Mouse (Mus musculus) stomach, postnatal 0 days (tissue): ENCODE results near the gene Cadps. TPM values are rescaled to one million over a fixed set of nuclear protein-coding genes. Genes with fewer than 3 reads are reported as not detected.

Source experiments
- ATAC-seq: fragments of 200-750 bp; cut with Nextera tagmentation; 2 replicates; pipeline ENCODE4 v1.8.0; 2017; ENCODE audit not compliant: low FRiP score, low TSS enrichment
- DNase-seq: peaks from one replicate; pipeline ENCODE4 v3.0.0-alpha.2; 2016; ENCODE audit warnings: low spot score
- H3K27ac ChIP-seq: fragments of 300-500 bp; sonication (generic); replicated peaks from 2 replicates; pipeline ENCODE4 v1.5.1; 2014; ENCODE audit warnings: mild to moderate bottlenecking, control low read depth
- H3K27me3 ChIP-seq: fragments of 300-500 bp; sonication (generic); 2 replicates; pipeline ENCODE4 v1.6.1; 2014; ENCODE audit warnings: low read length; ENCODE audit not compliant: control insufficient read depth, insufficient read depth
- H3K36me3 ChIP-seq: fragments of 300-500 bp; sonication (generic); 2 replicates; pipeline ENCODE4 v1.6.1; 2014; ENCODE audit warnings: low read length, mixed read lengths; ENCODE audit not compliant: control insufficient read depth, insufficient read depth
- H3K4me1 ChIP-seq: fragments of 300-500 bp; sonication (generic); replicated peaks from 2 replicates; pipeline ENCODE4 v1.6.1; 2014; ENCODE audit warnings: antibody characterized with exemption; ENCODE audit not compliant: control insufficient read depth, insufficient read depth
- H3K4me2 ChIP-seq: fragments of 300-500 bp; sonication (generic); replicated peaks from 2 replicates; pipeline ENCODE4 v1.6.1; 2014; ENCODE audit warnings: low read depth, mild to moderate bottlenecking, control low read depth, moderate library complexity
- H3K4me3 ChIP-seq: fragments of 300-500 bp; sonication (generic); 2 replicates; pipeline ENCODE4 v1.5.1; 2014; ENCODE audit warnings: low read depth, low read length, control low read depth
- H3K9ac ChIP-seq: fragments of 300-500 bp; sonication (generic); 2 replicates; pipeline ENCODE4 v1.6.1; 2014; ENCODE audit warnings: mild to moderate bottlenecking, low read length, control low read depth, mixed read lengths
- H3K9me3 ChIP-seq: fragments of 300-500 bp; sonication (generic); 2 replicates; pipeline ENCODE4 v1.6.1; 2016; ENCODE audit warnings: low read length; ENCODE audit not compliant: control insufficient read depth
- CTCF ChIP-seq: IDR thresholded peaks from 2 replicates; pipeline ENCODE4 v1.5.1; 2016; ENCODE audit warnings: antibody characterized with exemption, low read depth, mild to moderate bottlenecking, moderate library complexity
- EP300 ChIP-seq: optimal IDR thresholded peaks from 2 replicates; pipeline ENCODE3; 2016; ENCODE audit warnings: antibody characterized with exemption
- WGBS: fragments of 180-500 bp; shearing (Covaris S2); extraction: QIAGEN DNeasy Blood & Tissue Kit; methylation state at CpG from one replicate; pipeline ENCODE4 v1.1.7; 2014; 5-methylcytosine and 5-hydroxymethylcytosine counted together
- polyA plus RNA-seq: library from polyadenylated mRNA; unstranded; fragments of >200 nt; fragmentation: Nextera tagmentation; extraction: Ambion mirVana; gene quantifications from 2 replicates; pipeline ENCODE4 v1.2.1, GENCODE M21; 2015

Cadps gene
- polyA plus RNA-seq, 1 experiment from 2014 or later: 1.5 TPM

DNA sequence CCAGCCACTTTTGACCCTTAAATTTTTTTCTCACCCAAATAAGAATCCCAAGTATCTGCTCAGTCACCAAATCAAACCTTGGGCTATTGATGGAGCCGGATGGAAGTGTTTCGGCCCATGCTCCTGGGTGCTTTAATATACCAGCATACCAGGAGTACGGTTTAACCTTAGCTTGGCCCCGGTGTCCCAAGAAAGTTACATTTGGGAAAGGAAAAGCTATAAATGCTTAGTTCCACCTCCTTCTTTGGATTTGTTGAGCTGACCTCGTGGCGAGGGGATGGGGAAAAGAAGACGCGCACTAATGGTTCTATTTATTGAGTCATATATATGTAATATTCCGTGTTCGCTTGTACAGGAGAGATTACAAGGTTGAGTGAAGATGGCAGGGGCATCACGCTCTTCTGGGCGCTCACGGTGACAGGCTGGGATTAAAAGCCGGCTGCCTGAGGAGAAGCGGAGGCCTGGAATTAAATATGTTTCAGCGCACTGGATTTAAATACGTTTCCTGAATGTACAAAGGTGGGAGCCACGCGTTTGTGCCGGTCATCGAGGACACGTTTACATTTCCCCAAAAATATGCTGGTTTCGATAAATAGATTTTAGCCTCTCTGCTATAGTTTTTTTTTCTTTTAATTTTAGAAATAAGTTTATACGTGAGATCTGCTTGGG lies 481.0 kb downstream of the Cadps start:
- Histone ChIP-seq H3K27ac (no peak overlapping the region), H3K4me2 (no peak overlapping the region), H3K4me3 (no peak overlapping the region), H3K36me3 (no peaks in the 10 kb centered on the region), H3K27me3 (peaks cover 58% of the 10 kb centered on the region), H3K4me1 (no peaks in the 10 kb centered on the region), H3K9me3 (no peaks in the 10 kb centered on the region), H3K9ac (no peak overlapping the region)
- no peak for ATAC-seq
- no peak for TF ChIP-seq CTCF
- no peak for TF ChIP-seq EP300
- DNase-seq: no peak
- 9% methylated on average over 24 of the region's 24 CpGs for WGBS

DNA sequence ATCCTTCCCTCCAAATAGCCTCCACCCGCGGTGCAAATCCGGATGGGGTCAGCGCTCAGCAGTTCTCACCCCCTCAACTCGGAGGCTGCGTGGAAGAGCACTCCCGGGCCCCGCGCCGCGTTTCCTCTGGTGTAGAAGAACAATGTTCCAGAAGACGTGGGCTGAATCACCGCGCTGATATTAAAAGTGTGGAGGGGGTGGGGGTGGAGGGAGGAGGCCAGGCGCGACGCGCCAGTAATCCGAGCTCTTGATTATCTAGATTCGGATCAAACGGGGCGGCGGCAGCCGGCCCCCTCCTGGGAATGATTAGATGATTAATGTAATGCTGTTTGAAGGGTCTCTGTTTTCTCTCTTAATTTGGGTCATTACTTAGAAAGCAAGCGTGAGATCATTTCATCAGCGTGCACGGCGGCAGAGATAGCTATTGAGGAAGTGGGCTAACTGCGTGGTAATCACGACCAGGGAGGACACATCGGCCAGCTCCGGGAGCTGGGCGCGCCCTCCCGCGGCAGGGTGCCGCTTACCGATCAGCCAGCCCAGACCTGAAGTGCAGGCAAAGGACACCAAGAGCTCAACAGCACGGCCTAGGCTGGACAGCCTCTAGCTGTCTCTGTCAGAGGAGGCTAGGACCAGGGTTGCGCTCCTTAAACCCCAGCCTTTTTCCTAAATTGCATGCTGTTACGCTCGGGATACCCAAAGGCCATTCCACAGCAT lies 481.6 kb downstream of the Cadps start:
- 1% methylated on average over 42 of the region's 42 CpGs for whole genome bisulfite sequencing
- DNase-seq: no peak

DNA sequence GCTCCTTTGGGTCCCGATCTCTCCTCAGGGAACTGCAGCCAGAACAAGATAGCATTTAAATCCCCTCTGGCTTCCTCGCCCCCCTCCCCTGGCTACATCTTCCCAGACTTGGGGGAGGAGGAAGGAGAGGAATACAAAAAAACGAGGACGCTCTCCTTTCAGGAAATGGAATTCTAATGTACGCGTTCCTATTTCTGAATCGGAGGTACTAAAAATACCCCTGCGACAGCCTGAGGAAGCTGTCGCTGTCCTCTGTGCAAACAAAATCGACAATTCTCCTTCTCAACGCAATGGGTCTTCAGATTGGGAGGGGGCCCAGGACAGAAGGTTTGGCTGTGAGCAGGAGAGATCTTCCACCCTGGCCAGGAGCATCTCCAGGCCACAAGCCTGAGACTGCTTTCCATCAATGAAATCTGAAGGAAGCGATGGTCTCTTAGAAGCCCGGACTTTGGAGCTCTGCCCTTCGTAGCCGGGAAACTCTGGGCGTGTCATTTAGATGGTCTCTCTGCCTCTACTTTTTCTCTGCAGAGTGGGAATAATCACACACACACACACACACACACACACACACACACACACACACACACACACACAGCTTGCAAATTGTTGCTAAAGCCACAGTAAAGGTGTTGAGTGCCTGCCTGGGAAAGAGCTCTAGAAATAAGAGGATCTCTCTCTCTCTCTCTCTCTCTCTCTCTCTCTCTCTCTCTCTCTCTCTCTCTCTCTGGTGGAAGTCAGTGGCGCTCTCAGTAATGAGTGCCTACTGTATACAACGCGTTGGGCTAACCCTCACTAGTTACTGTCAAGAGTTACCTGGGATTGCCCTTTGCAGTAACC lies 482.4 kb downstream of the Cadps start:
- Histone ChIP-seq H3K9ac (no peak overlapping the region), H3K4me2 (no peak overlapping the region), H3K36me3 (no peaks in the 10 kb centered on the region), H3K27ac (no peak overlapping the region), H3K4me3 (no peak overlapping the region), H3K9me3 (no peaks in the 10 kb centered on the region), H3K27me3 (peaks cover 52% of the 10 kb centered on the region), H3K4me1 (no peaks in the 10 kb centered on the region)
- under 1% methylated on average over 19 of the region's 19 CpGs for WGBS
- TF ChIP-seq EP300 (no peak), CTCF (no peak)
- no peak for DNase-seq
- no peak for ATAC-seq

More for the DNA sequence above, 481.6 kb downstream of the Cadps start:
- no peaks in the 10 kb centered on the region for H3K9me3 ChIP-seq
- H3K4me2 ChIP-seq: peak overlapping the region; percentile 23; the same call in 1 of the 2 replicates
- peaks cover 55% of the 10 kb centered on the region for H3K27me3 ChIP-seq
- ATAC-seq: no peak
- no peak overlapping the region for H3K27ac ChIP-seq
- peak; percentile 30; the same call in 1 of the 2 replicates for TF ChIP-seq CTCF
- TF ChIP-seq EP300: no peak
- H3K9ac ChIP-seq: no peak overlapping the region
- no peak overlapping the region for H3K4me3 ChIP-seq
- no peaks in the 10 kb centered on the region for H3K36me3 ChIP-seq
- H3K4me1 ChIP-seq: no peaks in the 10 kb centered on the region

DNA sequence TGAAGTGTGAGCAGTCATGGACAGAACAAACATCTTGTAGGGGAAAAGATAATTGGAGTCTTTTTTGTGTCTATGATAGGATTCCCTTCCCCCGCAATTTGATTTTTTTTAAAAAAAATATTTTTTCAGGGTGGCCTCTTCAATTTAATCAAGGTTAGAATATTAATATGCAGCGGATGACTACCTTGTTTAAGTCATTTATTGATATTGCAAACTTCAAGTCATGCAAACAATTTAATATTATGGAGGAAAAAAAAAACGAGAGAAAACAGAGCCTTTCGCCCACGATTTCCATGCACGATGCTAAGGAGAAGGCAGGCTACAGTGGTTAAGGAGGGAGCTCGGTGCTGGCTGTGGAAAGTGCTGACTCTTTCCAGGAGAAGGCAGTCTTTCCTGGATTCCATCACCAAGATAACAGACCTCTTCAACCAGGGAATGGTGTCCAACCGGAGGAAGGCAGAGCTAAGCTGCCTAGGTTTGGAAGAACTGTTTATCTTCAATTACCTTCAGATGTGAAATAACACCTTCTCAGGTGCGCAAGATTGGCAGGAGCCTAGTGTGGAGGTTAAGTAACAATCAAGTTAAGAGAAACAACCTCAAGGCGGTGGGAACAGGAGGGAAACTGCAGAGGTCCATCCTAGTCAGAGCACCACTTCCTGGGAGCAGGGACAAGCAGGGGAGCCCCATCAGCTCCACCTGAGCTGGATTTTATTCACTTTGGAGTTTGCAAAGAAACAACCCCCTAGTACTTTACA lies 483.9 kb downstream of the Cadps start:
- 4% methylated on average over 10 of the region's 10 CpGs for WGBS
- DNase-seq: no peak
- Histone ChIP-seq H3K27ac (no peak overlapping the region), H3K27me3 (peaks cover 37% of the 10 kb centered on the region), H3K9ac (no peak overlapping the region), H3K36me3 (no peaks in the 10 kb centered on the region), H3K9me3 (no peaks in the 10 kb centered on the region), H3K4me2 (no peak overlapping the region), H3K4me1 (no peaks in the 10 kb centered on the region), H3K4me3 (no peak overlapping the region)
- TF ChIP-seq EP300 (no peak), CTCF (no peak)
- ATAC-seq: no peak

DNA sequence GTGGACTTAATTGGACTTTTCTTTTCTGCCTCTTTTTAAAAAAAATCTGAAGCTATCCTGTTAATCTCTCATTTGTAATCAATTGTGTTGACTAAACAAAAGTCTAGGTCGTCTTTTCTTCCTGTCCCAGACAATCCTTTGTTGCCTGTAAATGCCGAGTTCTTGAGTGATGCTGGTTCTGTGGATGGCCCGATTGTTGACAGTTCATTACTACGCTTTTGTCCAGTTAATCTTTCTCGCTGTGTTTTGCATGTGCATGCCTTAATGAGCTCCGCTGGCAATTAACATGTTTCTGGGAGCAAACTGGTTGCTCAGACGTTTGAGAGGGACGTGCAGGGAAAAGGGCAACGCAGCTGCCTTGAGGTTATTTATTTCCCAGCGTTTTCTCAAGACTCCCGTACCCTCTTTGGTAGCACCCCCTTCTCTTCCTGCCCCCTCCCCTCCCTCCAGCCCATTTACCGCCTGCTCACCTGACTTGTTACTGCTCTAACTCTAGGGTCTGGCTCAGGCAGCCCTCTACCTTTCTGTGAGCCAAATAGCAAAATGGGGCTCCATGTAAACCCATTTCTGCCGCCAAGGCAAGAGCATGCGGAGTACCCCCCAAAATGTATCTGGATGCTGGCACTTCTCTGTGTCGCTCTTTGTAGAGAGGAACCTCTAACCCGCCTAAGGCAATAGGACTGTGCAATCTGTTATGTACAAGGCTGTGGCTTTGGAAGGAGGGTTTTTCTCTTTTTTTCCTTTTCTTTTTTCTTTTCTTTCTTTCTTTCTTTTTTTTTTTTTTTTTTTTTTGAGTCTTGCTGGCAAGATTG lies 484.7 kb downstream of the Cadps start:
- ATAC-seq: no peak

More for the DNA sequence above, 484.7 kb downstream of the Cadps start:
- H3K9ac ChIP-seq: no peak overlapping the region
- no peak for DNase-seq
- H3K27ac ChIP-seq: no peak overlapping the region
- no peak for TF ChIP-seq EP300
- no peak for TF ChIP-seq CTCF
- H3K4me1 ChIP-seq: no peaks in the 10 kb centered on the region
- WGBS: 8% methylated on average over 16 of the region's 16 CpGs
- H3K27me3 ChIP-seq: peaks cover 35% of the 10 kb centered on the region
- no peaks in the 10 kb centered on the region for H3K36me3 ChIP-seq
- H3K9me3 ChIP-seq: no peaks in the 10 kb centered on the region
- H3K4me3 ChIP-seq: no peak overlapping the region
- no peak overlapping the region for H3K4me2 ChIP-seq
